Mouse (Mus musculus): ENCODE measurements at regions not wholly inside any gene's neighbourhood (a gene's known extent, or its start where the extent isn't known, plus 50 kb on each side); places are given as distances from the start of the nearest gene placed in this dataset.

GRCm38 (mm10) chr11:71411958-71412357 lies 181.4 kb upstream of the Nlrp1b start:
- no peak for DNase-seq (ENCODE audit: low spot score)

GRCm38 (mm10) chr11:71414403-71415140 lies 184.0 kb upstream of the Nlrp1b start:
- DNase-seq (ENCODE audit: low spot score), result no peak

- no peak for DNase-seq (ENCODE audit: low spot score)
These were observed 184.9 kb upstream of the Nlrp1b start for GRCm38 (mm10) chr11:71415451-71415850.

- DNase-seq (ENCODE audit: low spot score), result no peak
These were observed 191.8 kb upstream of the Nlrp1b start for GRCm38 (mm10) chr11:71422291-71422840.

GRCm38 (mm10) chr11:71423242-71423641 lies 192.7 kb upstream of the Nlrp1b start:
- DNase-seq (ENCODE audit: low spot score), result no peak

GRCm38 (mm10) chr11:71424879-71425278 lies 194.3 kb upstream of the Nlrp1b start:
- no peak for DNase-seq (ENCODE audit: low spot score)

- no peak for DNase-seq (ENCODE audit: low spot score)
These were observed 199.2 kb upstream of the Nlrp1b start for GRCm38 (mm10) chr11:71429739-71430138.

- no peak for DNase-seq (ENCODE audit: low spot score)
These were observed 203.7 kb upstream of the Nlrp1b start for GRCm38 (mm10) chr11:71434241-71434640.

GRCm38 (mm10) chr11:71434886-71435285 lies 204.4 kb upstream of the Nlrp1b start:
- DNase-seq (ENCODE audit: low spot score), result no peak

- DNase-seq (ENCODE audit: low spot score), result no peak
These were observed 205.2 kb upstream of the Nlrp1b start for GRCm38 (mm10) chr11:71435745-71436144.

GRCm38 (mm10) chr11:71436335-71436734 lies 205.8 kb upstream of the Nlrp1b start:
- DNase-seq (ENCODE audit: low spot score), result no peak

- no peak for DNase-seq (ENCODE audit: low spot score)
These were observed 206.3 kb upstream of the Nlrp1b start for GRCm38 (mm10) chr11:71436801-71437200.

GRCm38 (mm10) chr11:71439871-71440270 lies 209.3 kb upstream of the Nlrp1b start:
- DNase-seq (ENCODE audit: low spot score), result no peak

- no peak for DNase-seq (ENCODE audit: low spot score)
These were observed 209.9 kb upstream of the Nlrp1b start for GRCm38 (mm10) chr11:71440392-71440791.

GRCm38 (mm10) chr11:71444056-71444455 lies 213.5 kb upstream of the Nlrp1b start:
- DNase-seq (ENCODE audit: low spot score), result no peak

- no peak for DNase-seq (ENCODE audit: low spot score)
These were observed 216.1 kb upstream of the Nlrp1b start for GRCm38 (mm10) chr11:71446641-71447040.

- DNase-seq (ENCODE audit: low spot score), result no peak
These were observed 217.6 kb upstream of the Nlrp1b start for GRCm38 (mm10) chr11:71447841-71448745.

GRCm38 (mm10) chr11:71480094-71480493 lies 249.6 kb upstream of the Nlrp1b start:
- DNase-seq (ENCODE audit: low spot score), result no peak

GRCm38 (mm10) chr11:71497863-71498262 lies 251.9 kb upstream of the Wscd1 start:
- no peak for DNase-seq (ENCODE audit: low spot score)

GRCm38 (mm10) chr11:71498299-71498698 lies 251.4 kb upstream of the Wscd1 start:
- DNase-seq (ENCODE audit: low spot score), result no peak

GRCm38 (mm10) chr11:71502156-71502555 lies 247.6 kb upstream of the Wscd1 start:
- DNase-seq (ENCODE audit: low spot score), result no peak

- no peak for DNase-seq (ENCODE audit: low spot score)
These were observed 237.3 kb upstream of the Wscd1 start for GRCm38 (mm10) chr11:71512271-71513066.
